Mouse (Mus musculus): ENCODE data around the gene Prkag2. TPM values are rescaled to one million over a fixed set of nuclear protein-coding genes. Genes with fewer than 3 reads are reported as not detected.
"Not testable (repeated sequence)": the region's sequence is repeated elsewhere in the genome, so short reads cannot be mapped to it uniquely, and the experiment has no call there.

The Prkag2 gene
- polyA plus RNA-seq, 1 experiment from 2014 or later, result 112 TPM

- ATAC-seq, result peak; percentile 75
- Histone ChIP-seq H3K9me3 (replicated peaks; ENCODE audit: control insufficient read depth, low read length, poor library complexity, severe bottlenecking) (no peaks in the 10 kb centered on the region), H3K36me3 (ENCODE audit: control insufficient read depth, insufficient read depth, low read length) (peaks cover 13% of the 10 kb centered on the region), H3K4me2 (ENCODE audit: low read length) (no peak overlapping the region), H3K4me3 (ENCODE audit: low read depth, low read length) (no peak overlapping the region), H3K27me3 (ENCODE audit: control insufficient read depth, insufficient read depth, low read depth, low read length) (no peaks in the 10 kb centered on the region), H3K27ac (ENCODE audit: low read length) (no peak overlapping the region), H3K9ac (ENCODE audit: low read depth, low read length) (no peak overlapping the region), H3K4me1 (ENCODE audit: control insufficient read depth, insufficient read depth, low read length) (no peaks in the 10 kb centered on the region)
- WGBS, result 77% methylated on average over 13 of the region's 13 CpGs
Measured at GRCm38 (mm10) chr5:24860635-24861448, 239.6 kb downstream of the Prkag2 start.

GRCm38 (mm10) chr5:24859771-24860540 is 240.5 kb downstream of the Prkag2 start:
- Histone ChIP-seq H3K27me3 (ENCODE audit: control insufficient read depth, insufficient read depth, low read depth, low read length) (no peaks in the 10 kb centered on the region), H3K9ac (ENCODE audit: low read depth, low read length) (no peak overlapping the region), H3K9me3 (replicated peaks; ENCODE audit: control insufficient read depth, low read length, poor library complexity, severe bottlenecking) (no peaks in the 10 kb centered on the region), H3K27ac (ENCODE audit: low read length) (no peak overlapping the region), H3K4me2 (ENCODE audit: low read length) (no peak overlapping the region), H3K36me3 (ENCODE audit: control insufficient read depth, insufficient read depth, low read length) (peaks cover 13% of the 10 kb centered on the region), H3K4me3 (ENCODE audit: low read depth, low read length) (no peak overlapping the region), H3K4me1 (ENCODE audit: control insufficient read depth, insufficient read depth, low read length) (no peaks in the 10 kb centered on the region)
- WGBS, result 80% methylated on average over 3 of the region's 3 CpGs
- no peak for ATAC-seq

GRCm38 (mm10) chr5:24854827-24855600 is 245.4 kb downstream of the Prkag2 start:
- 73% methylated on average over 3 of the region's 3 CpGs for WGBS

GRCm38 (mm10) chr5:24854256-24854655 is 246.2 kb downstream of the Prkag2 start:
- Histone ChIP-seq H3K4me1 (ENCODE audit: control insufficient read depth, insufficient read depth, low read length) (no peaks in the 10 kb centered on the region), H3K9me3 (replicated peaks; ENCODE audit: control insufficient read depth, low read length, poor library complexity, severe bottlenecking) (no peaks in the 10 kb centered on the region), H3K4me3 (ENCODE audit: low read depth, low read length) (no peak overlapping the region), H3K27ac (ENCODE audit: low read length) (no peak overlapping the region), H3K36me3 (ENCODE audit: control insufficient read depth, insufficient read depth, low read length) (no peaks in the 10 kb centered on the region), H3K4me2 (ENCODE audit: low read length) (no peak overlapping the region), H3K27me3 (ENCODE audit: control insufficient read depth, insufficient read depth, low read depth, low read length) (no peaks in the 10 kb centered on the region), H3K9ac (ENCODE audit: low read depth, low read length) (no peak overlapping the region)
- no peak for ATAC-seq
- 88% methylated on average over 3 of the region's 3 CpGs for WGBS

More at GRCm38 (mm10) chr5:24854827-24855600, 245.4 kb downstream of the Prkag2 start:
- Histone ChIP-seq H3K4me3 (ENCODE audit: low read depth, low read length) (no peak overlapping the region), H3K4me1 (ENCODE audit: control insufficient read depth, insufficient read depth, low read length) (no peaks in the 10 kb centered on the region), H3K9ac (ENCODE audit: low read depth, low read length) (no peak overlapping the region), H3K36me3 (ENCODE audit: control insufficient read depth, insufficient read depth, low read length) (no peaks in the 10 kb centered on the region), H3K9me3 (replicated peaks; ENCODE audit: control insufficient read depth, low read length, poor library complexity, severe bottlenecking) (no peaks in the 10 kb centered on the region), H3K27me3 (ENCODE audit: control insufficient read depth, insufficient read depth, low read depth, low read length) (no peaks in the 10 kb centered on the region), H3K4me2 (ENCODE audit: low read length) (no peak overlapping the region), H3K27ac (ENCODE audit: low read length) (no peak overlapping the region)
- ATAC-seq, result no peak

- not testable (repeated sequence) for H3K4me1 ChIP-seq (ENCODE audit: control insufficient read depth, insufficient read depth, low read length); H3K9ac ChIP-seq (ENCODE audit: low read depth, low read length); H3K36me3 ChIP-seq (ENCODE audit: control insufficient read depth, insufficient read depth, low read length); H3K4me2 ChIP-seq (ENCODE audit: low read length); ATAC-seq; H3K27ac ChIP-seq (ENCODE audit: low read length); H3K27me3 ChIP-seq (ENCODE audit: control insufficient read depth, insufficient read depth, low read depth, low read length); H3K9me3 ChIP-seq (replicated peaks; ENCODE audit: control insufficient read depth, low read length, poor library complexity, severe bottlenecking); H3K4me3 ChIP-seq (ENCODE audit: low read depth, low read length)
- WGBS, result 90% methylated on average over 14 of the region's 14 CpGs
Measured at GRCm38 (mm10) chr5:24848261-24848660, 252.2 kb downstream of the Prkag2 start.

- peak overlapping the region; percentile 90 for H3K27ac ChIP-seq (ENCODE audit: low read length)
- peaks cover 27% of the 10 kb centered on the region for H3K4me1 ChIP-seq (ENCODE audit: control insufficient read depth, insufficient read depth, low read length)
- no peak overlapping the region for H3K9ac ChIP-seq (ENCODE audit: low read depth, low read length)
- WGBS, result 93% methylated on average over 5 of the region's 5 CpGs
- H3K27me3 ChIP-seq (ENCODE audit: control insufficient read depth, insufficient read depth, low read depth, low read length), result no peaks in the 10 kb centered on the region
- ATAC-seq, result no peak
- H3K4me3 ChIP-seq (ENCODE audit: low read depth, low read length), result no peak overlapping the region; the same call in 1 of the 2 replicates
- H3K9me3 ChIP-seq (replicated peaks; ENCODE audit: control insufficient read depth, low read length, poor library complexity, severe bottlenecking), result no peaks in the 10 kb centered on the region
- H3K4me2 ChIP-seq (ENCODE audit: low read length), result peak overlapping the region; percentile 84; the same call in 1 of the 2 replicates
- H3K36me3 ChIP-seq (ENCODE audit: control insufficient read depth, insufficient read depth, low read length), result no peaks in the 10 kb centered on the region
Measured at GRCm38 (mm10) chr5:24843841-24844240, 256.6 kb downstream of the Prkag2 start.

GRCm38 (mm10) chr5:24843103-24843475 is 257.4 kb downstream of the Prkag2 start:
- Histone ChIP-seq H3K9me3 (replicated peaks; ENCODE audit: control insufficient read depth, low read length, poor library complexity, severe bottlenecking) (no peaks in the 10 kb centered on the region), H3K36me3 (ENCODE audit: control insufficient read depth, insufficient read depth, low read length) (no peaks in the 10 kb centered on the region), H3K27me3 (ENCODE audit: control insufficient read depth, insufficient read depth, low read depth, low read length) (no peaks in the 10 kb centered on the region), H3K27ac (ENCODE audit: low read length) (peak overlapping the region; percentile 90), H3K4me1 (ENCODE audit: control insufficient read depth, insufficient read depth, low read length) (peaks cover 29% of the 10 kb centered on the region), H3K4me3 (ENCODE audit: low read depth, low read length) (peak overlapping the region; percentile 85), H3K9ac (ENCODE audit: low read depth, low read length) (peak overlapping the region; percentile 68), H3K4me2 (ENCODE audit: low read length) (peak overlapping the region; percentile 84)
- WGBS, result 1% methylated on average over 21 of the region's 21 CpGs
- peak; percentile 49 for ATAC-seq

GRCm38 (mm10) chr5:24842274-24843102 is 258.0 kb downstream of the Prkag2 start, which contains the start of gene Rheb:
TSS of gene Rheb (minus strand) at chr5:24842624.
- Histone ChIP-seq H3K4me3 (ENCODE audit: low read depth, low read length) (peak within 1 kb of the TSS; percentile 85), H3K9me3 (replicated peaks; ENCODE audit: control insufficient read depth, low read length, poor library complexity, severe bottlenecking) (no peaks in the 10 kb centered on the region), H3K9ac (ENCODE audit: low read depth, low read length) (peak within 1 kb of the TSS; percentile 89), H3K4me2 (ENCODE audit: low read length) (peak within 1 kb of the TSS; percentile 84), H3K27me3 (ENCODE audit: control insufficient read depth, insufficient read depth, low read depth, low read length) (no peaks in the 10 kb centered on the region), H3K4me1 (ENCODE audit: control insufficient read depth, insufficient read depth, low read length) (peaks cover 29% of the 10 kb centered on the region), H3K27ac (ENCODE audit: low read length) (peak within 1 kb of the TSS; percentile 97), H3K36me3 (ENCODE audit: control insufficient read depth, insufficient read depth, low read length) (no peaks in the 10 kb centered on the region)
- WGBS, result under 1% methylated on average over 82 of the region's 92 CpGs
- peak; percentile 98 for ATAC-seq

Measured in midbrain, embryonic 16.5 days (tissue).